Mouse (Mus musculus): ENCODE measurements around the gene Fbxo30. TPM values are rescaled to one million over a fixed set of nuclear protein-coding genes. Genes with fewer than 3 reads are reported as not detected.
A peak's percentile ranks its signal among the peaks of the same experiment; 100 is the strongest.

Gene Fbxo30
- total RNA-seq, 2 experiments from 2014 or later, result 8.2 to 8.8 TPM

DNA sequence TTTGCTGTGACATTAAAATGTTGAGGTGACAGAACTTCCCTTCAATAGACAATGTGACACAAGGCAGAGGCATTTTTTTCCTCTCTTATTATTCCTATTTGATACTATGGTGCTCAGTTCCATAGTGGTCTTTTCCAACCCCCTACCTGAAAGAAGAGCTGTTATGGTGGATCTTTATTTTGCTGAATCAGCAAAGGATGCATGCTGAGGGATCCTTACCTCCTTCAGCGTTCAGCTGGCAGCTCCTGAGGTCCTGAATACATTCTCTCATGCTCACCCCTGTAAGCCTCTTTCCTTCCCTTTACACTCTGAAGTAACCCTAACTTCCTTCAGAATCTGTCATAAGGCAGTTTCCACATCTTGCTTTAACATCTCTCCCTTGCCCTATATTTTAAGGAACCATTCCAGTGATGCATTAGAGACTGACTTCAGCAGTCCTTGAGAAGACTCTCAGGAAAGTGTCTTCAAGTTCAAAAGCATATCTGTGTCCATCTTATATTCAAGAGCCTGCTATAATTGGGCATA, 38.4 kb downstream of the Fbxo30 start:
- DNase-seq (ENCODE audit: low spot score in 2 of 2), result no peak

DNA sequence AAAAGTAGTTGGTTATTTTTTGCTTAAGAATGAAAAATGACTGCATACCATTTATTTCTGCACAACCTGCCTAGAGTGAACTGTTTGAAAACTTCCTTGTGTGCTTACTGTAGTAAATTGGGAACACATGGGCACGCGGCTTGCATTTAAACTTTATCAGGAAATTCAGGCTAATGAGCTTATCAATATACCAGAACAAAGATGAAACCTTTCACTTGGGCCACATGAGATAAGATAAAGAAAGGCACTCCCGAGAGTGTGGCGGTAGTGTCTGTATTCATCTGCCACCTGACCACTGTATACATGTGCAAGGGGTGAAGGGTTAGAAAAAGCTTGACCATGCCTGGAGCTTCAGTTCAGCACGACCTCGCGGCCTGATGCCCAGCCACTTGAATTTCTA, 41.2 kb downstream of the Fbxo30 start:
- no peak for DNase-seq (ENCODE audit: low spot score in 2 of 2)

DNA sequence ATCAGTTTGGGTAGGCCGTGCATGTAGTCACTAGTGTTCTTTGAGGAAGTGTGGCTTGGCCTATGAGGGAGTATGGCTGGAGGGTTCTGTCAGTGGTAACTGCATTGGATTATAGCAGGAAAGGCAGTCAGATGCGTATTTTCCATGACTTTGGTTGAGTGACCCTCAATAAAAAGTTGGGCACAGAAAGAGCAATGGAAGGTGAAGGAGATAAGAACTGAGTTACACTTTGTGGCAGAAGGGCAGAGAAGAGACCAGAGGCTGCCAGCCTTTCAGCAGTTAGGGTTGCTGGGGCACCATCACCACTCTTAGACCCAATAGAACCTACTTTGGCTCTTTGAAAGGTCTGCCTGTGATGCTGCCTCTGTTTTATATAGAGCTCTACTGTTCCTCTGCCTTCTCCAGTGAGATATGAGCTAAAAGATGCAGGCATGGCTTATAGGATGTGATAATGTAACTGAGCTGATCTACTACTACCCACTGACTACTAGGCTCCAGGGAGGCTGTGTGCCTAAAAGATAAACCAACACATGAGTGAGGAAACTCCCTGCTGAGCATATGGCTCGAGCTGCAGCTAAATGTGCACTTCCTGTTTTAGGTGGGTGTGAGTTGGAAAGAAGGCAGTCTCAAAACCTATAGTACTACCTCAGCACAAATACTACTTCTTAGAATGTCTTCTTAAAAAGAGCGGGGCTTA, 42.2 kb downstream of the Fbxo30 start:
- no peak for DNase-seq (ENCODE audit: low spot score in 2 of 2)

DNA sequence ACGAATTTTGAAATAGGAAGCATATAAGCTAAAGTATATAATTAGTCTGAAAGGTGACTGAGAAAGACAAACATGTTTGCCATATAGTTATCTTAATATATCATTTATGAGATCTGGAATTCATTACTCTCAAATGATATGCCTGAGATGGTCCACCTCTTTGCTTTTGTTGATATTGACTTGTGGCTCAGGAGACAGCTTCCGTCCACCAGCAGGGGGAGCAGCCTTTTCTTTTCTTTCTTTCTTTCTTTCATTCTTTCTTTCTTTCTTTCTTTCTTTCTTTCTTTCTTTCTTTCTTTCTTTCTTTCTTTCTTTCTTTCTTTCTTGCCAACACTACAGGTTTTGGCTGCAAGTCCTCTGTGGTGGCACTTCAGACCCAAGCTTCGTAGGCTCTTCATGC, 45.4 kb downstream of the Fbxo30 start:
- DNase-seq (ENCODE audit: low spot score in 2 of 2), result no peak

DNA sequence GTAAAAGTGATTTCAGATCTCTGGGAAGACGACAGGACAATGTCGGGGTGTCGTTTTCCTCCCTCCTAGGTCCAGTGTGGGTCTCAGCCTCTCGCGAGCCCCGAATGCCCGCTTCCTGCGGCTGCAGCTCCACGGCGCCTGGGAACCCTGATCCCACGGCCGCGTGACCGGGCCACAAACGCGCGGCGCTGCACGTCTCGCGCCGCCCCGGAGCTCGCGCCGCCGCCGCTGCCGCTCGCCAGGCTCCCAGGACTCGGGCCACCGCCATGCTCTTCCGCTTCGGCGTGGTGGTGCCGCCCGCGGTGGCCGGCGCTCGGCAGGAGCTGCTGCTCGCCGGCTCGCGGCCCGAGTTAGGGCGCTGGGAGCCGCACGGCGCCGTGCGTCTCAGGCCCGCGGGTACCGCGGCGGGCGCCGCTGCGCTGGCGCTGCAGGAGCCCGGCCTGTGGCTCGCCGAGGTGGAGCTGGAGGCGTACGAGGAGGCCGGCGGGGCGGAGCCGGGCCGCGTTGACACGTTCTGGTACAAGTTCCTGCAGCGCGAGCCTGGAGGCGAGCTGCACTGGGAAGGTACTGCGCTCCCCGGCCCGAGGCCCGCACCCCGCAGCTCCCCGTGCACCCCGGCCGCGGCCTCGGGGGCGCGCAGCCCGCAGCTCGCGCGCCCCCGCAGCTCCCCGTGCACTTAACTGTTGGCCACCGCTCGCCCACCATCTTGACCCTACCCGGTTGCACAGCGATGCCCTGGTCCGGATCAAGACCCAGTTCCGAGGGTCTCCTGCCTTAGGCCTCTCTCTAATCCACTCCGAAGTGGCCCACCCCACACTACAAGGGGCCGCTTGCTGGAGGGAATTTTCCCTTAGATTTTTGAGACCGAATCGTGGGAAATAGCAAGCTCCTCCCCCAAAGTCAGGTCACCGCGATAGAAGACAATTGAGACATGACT, 62.3 kb downstream of the Fbxo30 start, which contains the start of gene Epm2a:
TSS of gene Epm2a (plus strand) at position 200 of the 937 bp plus-strand sequence.
- peak; percentile 55 to 84 for DNase-seq (ENCODE audit: low spot score in 2 of 2)

DNA sequence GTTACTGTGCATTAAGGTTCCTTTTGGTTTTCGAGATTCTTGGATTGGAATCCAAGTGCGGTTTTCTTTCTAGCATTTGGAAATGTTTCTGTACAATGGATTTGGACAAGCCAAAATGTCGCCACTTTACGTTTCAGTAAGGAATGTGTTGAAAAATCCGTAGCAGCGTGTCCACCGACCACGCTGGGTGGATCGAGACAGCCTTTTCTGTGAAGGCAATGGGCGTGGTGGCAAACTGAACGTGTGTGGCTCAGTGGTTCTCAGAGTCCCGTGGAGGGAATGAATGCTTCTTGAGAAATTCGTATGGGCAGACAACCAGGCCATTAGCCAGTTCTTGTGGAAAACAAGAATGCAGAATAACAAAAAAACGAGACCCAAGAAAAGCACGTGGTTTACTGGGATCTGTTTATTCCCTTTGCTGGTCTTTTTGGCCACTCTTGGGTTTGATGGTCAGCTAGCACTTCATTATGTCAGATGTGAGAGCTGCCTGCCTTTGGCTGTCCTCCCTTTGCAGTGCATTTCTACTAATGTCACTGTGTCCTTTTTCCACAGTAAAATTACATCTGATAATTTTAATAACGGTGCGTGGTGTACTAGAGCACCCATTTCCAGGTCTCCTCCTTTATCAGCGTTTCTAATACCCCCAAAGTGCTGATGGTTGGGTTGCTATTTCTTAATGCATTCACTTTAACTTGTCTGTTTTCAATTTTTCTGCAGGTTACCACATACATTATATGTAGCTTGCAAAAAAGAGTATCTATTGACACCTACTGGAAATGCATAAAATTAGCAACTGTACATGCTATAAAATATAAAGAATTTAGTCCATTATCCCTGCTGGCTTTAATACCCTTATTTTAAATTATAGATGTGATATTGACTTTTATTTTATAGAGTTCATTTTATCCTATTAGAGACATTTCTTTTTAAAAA, 63.7 kb downstream of the Fbxo30 start:
- DNase-seq (ENCODE audit: low spot score in 2 of 2), result no peak

Other genes with a start within 250 kb of the Fbxo30 start
- 10 to 100 TPM; 65.2 to 65.7 TPM for gene Grm1, start 199.0 kb upstream of the Fbxo30 start, total RNA-seq (2021)
- 10 to 100 TPM; 37.2 to 37.8 TPM for gene Shprh, start 131.9 kb upstream of the Fbxo30 start, total RNA-seq (2021)
- 10 to 100 TPM; 30.2 to 32.2 TPM for gene Epm2a, start 62.1 kb downstream of the Fbxo30 start, total RNA-seq (2021)

All from layer of hippocampus, adult 18-20 months (tissue).